Mouse (Mus musculus) brain, embryonic 14.5 days (tissue): ENCODE measurements around the gene Plet1.

Experiments
- CTCF ChIP-seq: fragments of 200-500 bp; IDR thresholded peaks from 2 replicates; pipeline ENCODE4 v1.5.1; 2012; ENCODE audit warnings: inconsistent platforms, mild to moderate bottlenecking, moderate library complexity, borderline replicate concordance; ENCODE audit not compliant: insufficient read depth, insufficient read length; ENCODE audit errors: extremely low read depth
- POLR2A ChIP-seq: fragments of 200-500 bp; IDR thresholded peaks from 2 replicates; pipeline ENCODE4 v1.6.1; 2012; ENCODE audit warnings: mild to moderate bottlenecking, inconsistent platforms, borderline replicate concordance; ENCODE audit not compliant: poor library complexity, insufficient read depth, insufficient read length, severe bottlenecking; ENCODE audit errors: extremely low read depth

- TF ChIP-seq POLR2A (no peak), CTCF (no peak)
These were observed 42.3 kb downstream of the Plet1 start for GRCm38 (mm10) chr9:50536603-50537135.
